Mouse (Mus musculus) c-Kit-positive CD71-positive TER-119-negative erythroid progenitor cells, embryonic 14.5 days (primary cell): ENCODE data around the gene Apol9b.
"Not testable (repeated sequence)": the region's sequence is repeated elsewhere in the genome, so short reads cannot be mapped to it uniquely, and the experiment has no call there.

Source experiments
- DNase-seq: peaks from one replicate; pipeline ENCODE4 v3.0.0-alpha.2; 2013; ENCODE audit warnings: low read depth

Apol9b gene

DNA sequence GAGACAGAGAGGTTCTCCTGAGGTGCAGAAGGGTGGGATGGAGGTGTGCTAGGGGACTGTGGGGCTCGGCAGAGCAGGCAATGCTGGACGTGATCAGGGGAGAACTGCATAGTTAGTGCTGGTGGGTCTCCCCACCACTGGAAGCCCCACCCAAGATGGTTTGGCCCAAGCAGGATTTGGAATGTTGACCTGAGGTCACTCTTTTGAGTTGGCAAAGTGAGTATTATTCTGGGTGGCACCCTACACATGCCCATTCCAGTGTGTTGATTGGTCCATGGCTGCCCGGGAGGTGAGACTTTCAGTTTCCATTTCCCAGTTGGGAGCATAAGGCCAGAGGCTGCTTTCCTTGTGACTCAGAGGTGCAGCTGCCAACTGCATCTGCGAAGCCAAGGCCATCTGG is at the start of gene Apol9b:
TSS of gene Apol9b (plus strand) at position 301 of the 400 bp plus-strand sequence.
- not testable (repeated sequence) for DNase-seq

DNA sequence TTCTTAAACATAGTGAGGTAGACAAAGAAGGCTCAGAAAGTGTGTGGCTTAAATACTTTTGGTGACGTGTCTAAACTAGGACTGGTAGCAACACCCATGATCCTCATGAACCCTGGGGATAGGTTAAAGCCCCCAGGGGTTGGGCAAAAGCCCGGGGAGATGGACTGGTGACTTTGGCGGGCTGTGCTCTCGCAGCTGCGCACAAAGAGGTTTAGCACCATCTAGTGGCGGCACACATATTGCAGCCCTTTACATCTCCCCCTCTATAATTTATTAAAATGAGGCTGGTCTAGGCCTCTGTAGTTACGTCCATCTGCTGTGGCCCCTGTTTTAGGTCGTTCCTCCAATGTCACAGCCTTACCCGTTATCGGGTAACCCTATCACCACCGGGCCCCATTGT is 44.9 kb upstream of the Apol9b start:
- DNase-seq, result not testable (repeated sequence)

DNA sequence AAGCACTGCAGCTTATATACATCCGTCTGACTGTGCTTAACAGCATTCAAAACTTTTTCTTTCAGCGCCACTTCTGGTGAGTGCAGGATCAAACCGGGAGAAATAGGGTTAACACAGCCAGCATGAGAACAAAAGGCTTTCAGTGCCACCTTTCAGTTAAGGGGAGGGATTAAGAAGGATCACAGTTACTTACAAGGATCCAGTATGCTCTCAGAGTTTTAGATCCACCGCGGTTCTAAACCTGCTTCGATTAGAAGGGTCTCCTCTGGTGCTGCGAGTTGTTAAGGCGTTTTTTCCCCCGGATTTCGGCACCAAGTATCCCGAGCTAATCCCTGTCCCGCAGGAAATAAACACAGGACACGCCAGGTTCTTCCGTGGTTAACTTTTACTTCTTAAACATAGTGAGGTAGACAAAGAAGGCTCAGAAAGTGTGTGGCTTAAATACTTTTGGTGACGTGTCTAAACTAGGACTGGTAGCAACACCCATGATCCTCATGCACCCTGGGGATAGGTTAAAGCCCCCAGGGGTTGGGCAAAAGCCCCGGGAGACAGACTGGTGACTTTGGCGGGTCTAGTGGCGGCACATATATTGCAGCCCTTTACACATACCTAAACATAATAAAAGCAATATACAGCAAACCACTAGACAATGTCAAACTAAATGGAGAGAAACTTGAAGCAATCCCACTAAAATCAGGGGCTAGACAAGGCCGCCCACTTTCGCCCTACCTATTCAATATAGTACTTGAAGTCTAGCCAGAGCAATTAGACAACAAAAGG is 37.1 kb upstream of the Apol9b start:
- not testable (repeated sequence) for DNase-seq

DNA sequence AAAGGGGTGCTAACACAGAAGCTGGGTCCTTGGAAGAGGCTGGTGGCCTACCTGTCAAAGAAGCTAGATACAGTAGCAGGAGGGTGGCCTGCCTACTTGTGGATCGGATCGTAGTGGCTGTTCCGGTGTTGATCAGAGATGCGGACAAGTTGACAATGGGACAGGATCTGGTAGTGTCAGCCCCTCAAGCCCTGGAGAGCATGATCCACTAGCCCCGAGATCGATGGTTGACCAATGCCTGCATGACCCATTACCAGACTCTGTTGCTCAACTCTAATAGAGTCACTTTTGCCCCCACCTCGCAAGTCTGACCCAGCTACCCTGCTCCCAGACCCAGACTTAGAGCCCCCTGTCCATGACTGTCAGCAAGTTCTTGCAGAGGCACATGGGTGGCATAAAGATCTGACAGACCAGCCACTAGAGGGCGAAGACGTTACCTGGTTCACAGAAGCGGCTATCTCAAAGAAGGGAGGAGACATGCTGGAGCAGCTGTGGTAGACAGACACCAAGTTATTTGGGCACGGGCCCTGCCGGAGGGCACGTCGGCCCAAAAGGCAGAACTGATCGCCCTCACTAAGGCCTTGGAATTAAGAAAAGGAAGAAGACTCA is 34.0 kb upstream of the Apol9b start:
- peak; percentile 7 for DNase-seq

DNA sequence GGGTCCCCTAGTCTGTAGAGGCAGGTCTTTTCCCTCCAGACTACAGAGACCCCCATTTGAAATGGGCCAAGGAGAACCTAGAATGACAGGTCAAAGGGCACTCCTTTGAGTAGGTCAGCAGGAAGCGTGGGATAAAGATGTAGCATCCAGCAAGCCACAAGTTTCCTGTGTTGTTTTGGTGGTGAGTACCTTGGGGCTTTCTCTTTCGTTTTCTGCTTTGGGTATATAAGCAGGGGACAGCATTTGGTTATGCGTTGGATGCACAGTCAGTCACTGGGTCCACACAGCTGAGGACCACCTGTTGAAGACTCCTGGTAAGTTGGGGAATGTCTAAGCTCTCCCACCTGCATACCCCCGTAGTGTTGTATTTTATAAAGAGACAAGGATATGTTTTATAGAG is 30.2 kb upstream of the Apol9b start, which contains the start of gene Apol7e:
TSS of gene Apol7e (plus strand) at position 202 of the 400 bp plus-strand sequence.
- not testable (repeated sequence) for DNase-seq

DNA sequence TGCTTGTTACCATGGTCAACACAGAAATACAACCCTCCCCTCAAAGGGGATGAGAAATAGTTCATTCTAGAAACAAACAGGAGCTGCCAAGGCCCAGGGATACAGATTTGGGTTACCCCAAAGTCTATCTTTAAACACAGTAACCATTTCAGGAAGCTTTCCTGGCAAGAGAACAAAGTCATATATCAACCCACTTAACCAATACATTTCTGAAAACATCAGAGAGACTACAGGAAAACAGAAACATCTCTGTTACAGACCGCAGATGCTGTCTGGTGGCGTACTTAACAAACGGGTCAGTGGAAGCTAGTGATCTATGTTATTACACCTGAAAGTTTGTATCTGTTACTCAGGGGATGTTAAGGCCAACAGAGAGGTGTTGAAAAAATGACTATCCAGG is 23.5 kb upstream of the Apol9b start:
- DNase-seq, result not testable (repeated sequence)

DNA sequence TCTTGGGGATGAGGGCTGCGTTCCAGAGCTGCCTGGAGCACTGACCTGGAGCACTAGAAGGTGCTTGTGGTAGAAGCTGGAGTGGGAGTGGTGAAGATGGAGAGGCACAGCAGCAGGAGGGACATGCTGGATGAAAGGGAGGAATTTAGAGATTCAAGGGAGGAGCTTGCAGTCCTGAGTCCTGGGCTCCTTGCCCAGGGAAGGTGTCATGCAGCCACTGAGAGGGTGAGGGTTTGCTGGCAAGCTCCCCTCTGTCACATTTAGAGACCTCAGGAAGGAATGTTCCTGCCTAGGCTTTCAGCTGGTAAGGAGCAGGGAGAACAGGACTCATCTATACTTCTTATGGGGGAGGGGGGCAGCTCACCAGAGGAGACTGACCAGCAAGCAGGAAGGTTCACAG is 19.9 kb upstream of the Apol9b start:
- DNase-seq, result not testable (repeated sequence)

DNA sequence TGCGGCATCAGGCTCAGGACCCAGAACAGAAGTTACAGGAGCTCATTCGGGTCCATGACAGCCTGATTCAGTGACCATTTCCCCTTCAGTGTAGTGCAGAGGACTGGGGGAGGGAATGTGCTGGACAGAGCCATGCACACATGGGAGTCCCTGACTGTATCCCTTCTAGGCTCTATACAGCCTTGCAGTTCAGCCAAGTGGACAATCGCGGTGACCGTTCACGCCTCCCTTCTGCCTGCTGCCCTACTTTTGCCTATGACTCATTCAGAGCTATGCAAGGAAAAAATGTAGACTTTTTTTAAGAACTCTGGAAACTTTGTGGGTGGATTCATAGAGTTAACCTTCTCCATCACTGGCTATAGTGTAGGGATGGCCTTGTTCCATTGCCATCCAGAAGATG is 10.6 kb upstream of the Apol9b start:
- DNase-seq, result not testable (repeated sequence)

DNA sequence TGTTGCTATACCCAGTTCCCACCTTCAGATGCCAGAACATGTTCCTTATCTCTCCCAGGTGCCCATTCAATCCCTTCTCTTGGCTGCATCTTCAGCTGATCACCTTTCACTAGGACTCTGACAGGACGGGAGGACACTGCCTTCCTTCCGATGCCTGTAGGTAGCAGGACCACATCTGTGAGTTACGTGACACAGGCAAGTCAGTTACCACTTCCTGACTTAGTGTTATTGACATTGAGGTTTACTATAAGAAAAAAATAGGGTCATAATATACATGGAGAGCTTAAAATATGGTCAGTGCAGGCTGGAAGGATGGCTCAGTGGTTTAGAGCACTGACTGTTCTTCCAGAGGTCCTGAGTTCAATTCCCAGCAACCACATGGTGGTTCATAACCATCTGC is 7.3 kb upstream of the Apol9b start:
- DNase-seq, result not testable (repeated sequence)

DNA sequence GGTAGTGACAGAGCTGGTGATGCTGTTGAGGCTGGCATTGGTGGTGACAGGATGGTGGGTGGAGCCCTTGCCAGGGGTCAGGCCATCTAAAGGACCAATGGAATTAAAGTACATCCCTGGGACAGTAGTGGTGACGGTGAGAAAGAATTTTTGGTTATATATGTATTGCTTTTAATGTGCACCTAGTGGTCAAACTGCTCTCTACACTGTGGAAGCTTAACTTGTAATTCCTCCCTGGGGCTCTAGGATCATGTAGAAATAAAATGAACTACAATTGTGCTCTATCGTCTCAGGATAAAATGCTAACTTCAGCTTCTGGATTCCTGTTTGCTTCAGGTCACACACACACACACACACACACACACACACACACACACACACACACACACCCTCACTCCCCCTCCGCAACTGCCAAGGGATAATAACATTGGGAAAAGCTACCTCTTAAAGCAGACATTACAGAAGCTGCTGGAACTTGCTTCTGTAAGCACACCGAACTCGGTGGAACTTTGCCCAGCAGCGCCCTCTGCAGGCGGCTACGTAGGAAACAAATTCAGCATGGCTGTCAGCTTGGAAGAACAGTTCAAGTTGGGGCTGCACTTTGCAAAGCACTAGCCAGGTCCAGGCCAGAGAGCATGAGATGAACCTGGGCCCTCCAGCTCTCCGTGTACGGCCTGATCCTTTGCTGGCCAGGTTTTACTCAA is 4.5 kb upstream of the Apol9b start:
- not testable (repeated sequence) for DNase-seq

DNA sequence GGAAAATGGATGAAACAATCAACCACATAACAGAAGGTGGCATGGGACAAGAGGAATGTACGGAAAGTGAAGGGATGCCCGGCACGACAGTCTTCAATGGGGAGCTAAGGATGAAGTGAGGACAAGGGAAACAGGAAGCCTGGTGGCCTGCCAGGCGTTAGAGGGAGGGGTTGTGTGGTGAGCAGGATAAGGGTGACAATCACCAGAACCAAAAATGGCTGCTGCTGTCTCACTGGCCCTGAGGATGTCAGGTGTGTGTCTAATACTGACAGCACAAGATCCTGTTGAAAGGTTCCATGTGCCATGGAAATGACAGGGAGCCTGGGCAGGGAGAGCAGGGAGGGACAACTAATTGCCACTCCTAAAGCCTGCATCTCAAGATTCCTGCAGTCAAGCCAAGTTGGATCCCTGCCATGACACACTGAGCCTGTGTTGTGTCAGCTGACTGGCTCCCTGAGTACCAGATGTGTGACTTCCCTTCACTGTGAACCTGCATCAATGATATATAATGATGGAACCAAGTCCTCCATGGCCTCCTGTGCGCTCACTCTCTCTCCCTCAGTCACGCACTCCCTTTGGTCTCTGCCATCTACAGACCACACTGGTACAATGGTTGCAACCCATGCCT is 3.3 kb upstream of the Apol9b start:
- DNase-seq, result not testable (repeated sequence)

DNA sequence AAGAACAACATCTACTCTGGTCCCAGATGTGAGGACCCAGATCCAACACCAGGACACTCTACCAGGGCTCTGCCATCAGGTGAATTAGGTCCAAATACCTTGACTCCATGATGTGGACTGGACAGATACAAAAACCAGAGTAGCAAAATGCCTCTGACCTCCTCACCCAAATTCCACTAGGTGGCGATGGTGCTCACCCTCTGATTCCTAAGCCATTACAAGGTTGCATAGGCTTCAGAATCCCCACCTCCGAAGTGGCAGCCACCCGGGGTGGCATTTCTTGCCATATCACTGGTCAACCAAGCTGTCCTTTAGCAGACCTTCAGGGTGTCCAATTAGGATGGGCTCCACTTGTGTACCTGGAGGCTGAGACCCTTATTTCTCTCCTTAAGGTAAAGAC is 1.7 kb upstream of the Apol9b start:
- DNase-seq, result not testable (repeated sequence)

DNA sequence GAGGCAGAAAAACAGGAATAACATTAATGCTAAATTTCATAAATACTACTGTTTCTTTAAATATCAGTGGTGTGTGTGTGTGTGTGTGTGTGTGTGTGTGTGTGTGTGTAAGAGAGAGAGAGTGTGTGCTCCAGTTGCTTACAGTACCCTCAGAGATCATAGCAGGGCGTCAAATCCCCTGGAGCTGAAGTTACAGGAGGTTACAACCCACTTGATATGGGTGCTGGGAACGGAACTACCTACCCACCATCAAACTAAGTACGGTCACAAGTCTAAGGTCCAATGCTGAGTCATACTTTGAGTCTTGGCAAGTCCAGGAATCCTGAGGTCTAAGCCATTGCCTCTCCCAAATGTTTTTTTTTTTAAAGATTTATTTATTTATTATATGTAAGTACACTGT is 1.1 kb upstream of the Apol9b start:
- not testable (repeated sequence) for DNase-seq

DNA sequence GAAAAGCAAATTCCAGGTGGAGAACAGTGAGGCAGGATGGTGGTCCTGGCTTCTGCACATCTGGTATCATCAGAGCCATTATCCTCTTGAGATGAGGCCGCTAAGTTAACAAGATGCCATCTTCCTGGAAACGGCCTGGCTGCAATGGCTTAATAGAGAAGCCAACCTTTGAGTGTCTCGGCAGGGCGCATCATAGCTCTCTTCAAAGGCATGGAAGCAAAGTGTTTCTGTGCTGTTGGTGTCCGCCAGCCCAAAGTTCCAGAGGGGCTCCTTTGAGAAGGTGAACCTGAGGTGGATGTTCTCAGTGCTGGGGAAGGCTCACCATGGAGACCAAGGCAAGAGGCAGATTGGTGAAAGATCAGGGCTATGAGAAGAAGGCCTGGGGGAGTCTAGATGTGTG is 2.8 kb downstream of the Apol9b start:
- no peak for DNase-seq

DNA sequence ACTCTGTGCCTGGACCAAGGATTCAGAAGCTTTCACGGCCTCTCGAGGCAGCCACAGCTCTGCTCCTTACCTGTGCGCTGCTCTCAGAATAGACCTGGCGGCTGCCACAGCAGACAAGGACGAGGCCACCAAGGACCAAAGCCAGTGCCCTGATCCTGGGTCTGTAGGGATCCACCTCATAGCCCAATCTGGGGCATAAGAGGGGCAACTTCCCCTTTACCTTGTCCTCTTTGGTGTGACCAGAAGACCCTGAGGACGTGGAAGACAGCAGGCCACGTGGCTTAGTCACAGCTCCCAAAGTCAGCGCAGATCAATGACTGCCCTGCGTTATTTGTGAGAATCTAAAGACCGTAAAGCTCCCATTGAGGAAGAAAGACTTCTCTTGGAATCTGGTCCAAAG is 4.0 kb downstream of the Apol9b start:
- DNase-seq, result not testable (repeated sequence)

DNA sequence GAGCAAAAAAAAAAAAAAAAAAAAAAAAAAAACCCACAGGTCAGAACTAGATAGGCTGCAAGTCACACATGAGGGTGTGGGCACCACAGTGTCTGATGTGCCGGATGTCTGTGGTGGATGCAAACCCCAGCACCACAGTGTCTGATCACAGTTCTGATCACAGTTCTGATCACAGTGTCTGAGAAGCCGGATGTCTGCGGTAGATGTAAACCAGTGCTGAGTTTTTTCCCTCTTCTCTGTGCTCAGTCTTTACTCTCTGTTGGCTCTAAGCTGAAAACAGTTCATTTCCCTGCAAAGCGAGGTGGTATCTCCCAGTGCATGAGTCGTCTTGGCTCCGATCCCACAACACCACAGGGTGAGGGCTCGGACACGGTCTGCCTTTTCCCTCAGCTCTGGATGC is 4.5 kb downstream of the Apol9b start:
- not testable (repeated sequence) for DNase-seq

DNA sequence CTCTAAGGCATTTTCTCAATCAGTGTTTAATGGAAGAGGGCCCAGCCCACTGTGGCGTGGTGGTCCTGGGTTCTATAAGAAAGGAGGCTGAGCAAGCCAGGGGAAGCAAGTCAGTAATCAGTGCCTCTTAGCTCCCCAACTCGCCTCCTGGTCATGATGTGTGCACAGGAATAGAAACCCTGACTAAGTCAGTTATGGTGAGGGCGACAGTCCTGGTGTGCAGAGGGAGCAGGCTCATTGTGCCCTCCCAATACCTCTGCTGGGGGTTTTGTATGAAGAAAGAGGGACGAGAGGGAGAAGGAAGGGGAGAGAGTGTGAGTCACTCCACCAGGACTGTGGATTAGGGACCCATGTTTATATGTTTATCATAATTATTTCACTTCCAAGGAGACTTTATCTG is 5.1 kb downstream of the Apol9b start:
- DNase-seq, result not testable (repeated sequence)

DNA sequence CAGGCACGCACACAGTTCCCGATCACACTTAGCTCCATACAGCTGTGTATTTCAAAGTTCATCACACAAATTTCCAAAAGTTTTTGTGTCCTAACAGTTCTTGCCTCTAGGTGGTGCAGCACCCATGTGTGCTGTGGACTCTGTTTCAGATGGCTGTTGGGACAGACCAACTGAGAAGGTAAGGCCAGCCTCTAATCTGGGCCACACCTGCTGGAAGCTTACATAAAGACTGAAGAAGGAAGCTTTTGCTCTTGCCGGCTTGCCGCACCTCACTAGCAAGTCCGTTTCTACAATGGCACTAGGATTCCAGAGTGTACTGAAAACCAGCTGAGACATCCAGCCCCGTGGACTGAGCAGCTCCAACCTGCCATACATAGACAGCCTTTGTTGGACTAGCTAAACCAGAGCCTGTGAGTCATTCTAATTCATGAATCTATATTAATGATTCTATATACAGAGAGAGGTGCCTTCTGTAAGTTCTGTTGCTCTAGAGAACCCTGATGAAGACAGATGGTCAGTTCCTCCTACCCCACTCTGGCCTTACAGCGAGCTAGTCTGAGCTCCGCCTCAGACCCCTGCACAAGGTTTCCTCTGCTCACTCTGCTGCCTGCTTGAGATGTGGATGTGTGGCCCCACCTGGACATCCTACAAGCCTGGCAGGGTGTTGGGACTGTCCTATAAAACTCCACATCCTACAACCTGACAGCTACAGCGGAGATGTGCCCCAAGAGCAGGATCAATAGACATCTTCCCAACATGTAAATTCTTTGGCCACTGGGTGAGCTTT is 11.9 kb downstream of the Apol9b start:
- no peak for DNase-seq

DNA sequence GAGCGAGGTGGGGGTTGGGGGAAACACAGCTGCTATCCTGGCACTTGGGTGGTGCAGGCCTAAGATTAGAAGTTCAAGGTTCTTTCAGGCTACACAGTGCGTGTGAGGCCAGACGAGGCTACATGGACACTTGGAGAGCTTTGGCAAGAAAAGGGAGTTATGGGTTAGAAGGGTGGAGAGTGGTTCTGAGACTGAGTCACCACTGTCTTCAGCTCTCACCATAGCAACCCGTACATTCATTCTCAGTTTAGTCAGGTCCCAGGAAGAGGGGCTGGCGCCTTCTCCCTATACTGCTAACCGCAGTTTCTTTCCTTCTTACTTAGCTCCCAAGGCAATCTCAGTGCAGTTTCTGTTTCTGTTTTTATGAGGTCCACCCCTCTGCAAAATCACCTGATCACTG is 12.7 kb downstream of the Apol9b start:
- not testable (repeated sequence) for DNase-seq

DNA sequence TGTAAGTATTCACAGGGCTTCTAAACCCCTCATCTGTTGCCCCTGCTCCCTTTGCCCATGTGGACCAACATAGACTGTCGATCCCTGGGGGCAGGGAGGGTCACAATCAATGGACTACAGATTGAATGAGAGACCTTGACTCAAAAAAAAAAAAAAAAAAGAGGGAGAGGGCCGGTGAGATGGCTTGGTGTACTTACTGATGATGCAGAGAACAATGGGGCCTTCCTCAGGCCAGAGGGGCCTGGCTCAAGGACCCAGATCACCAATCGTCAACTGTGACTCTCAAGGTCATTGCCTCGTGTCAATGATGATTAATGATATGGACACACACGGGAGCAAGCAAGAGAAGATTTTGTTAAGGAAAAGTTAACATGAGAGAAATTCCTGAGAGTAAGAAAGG is 15.8 kb downstream of the Apol9b start:
- DNase-seq, result no peak

DNA sequence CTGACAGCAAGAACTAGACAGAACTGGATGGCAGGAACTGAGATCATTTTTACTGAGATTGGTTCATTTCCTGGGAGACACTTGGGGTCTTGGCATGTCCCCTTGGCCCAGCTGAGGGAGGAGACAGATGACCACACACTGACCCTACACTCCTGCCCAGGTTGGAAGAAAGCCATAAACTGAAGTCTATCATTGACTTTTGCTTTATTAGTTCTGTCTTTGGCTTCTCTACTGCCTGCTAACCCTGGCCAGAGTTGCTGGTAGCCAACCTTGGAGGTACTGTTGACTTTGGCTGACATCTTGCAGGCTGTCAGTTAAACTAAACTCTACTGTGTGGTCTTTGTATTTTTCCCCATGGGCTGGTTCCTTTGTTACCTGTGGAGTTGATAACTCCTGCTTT is 16.2 kb downstream of the Apol9b start:
- no peak for DNase-seq

DNA sequence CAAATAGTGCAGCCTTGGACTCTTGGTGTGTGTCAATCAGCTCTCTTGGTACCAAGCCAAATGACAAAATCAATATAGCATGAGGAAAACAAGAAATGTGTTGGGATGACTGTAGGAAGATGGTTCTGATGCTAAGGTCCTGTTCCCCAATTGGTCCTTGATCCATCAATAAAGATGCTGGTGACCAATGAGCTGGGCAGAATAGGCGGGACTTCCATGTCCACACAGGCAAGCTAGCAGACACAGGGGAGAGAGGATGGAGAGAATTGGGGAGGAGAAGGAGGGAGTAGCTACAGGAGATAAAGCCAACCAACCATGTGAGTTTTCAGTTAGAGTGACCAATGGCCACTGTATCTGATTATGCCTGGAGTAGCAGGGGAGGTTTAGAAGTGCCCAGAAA is 17.5 kb downstream of the Apol9b start:
- DNase-seq, result no peak
